Mouse (Mus musculus) thymus, adult 2 months (tissue): ENCODE measurements around the gene Srrm2. TPM values are rescaled to one million over a fixed set of nuclear protein-coding genes. Genes with fewer than 3 reads are reported as not detected.

ENCODE experiments used
- DNase-seq: peaks from one replicate; pipeline ENCODE4 v3.0.0; 2021
- H3K27ac ChIP-seq: fragments of 200-500 bp; 2 replicates; pipeline ENCODE4 v1.5.1; 2012; ENCODE audit warnings: low read length, control low read depth; ENCODE audit not compliant: control insufficient read depth, insufficient read depth
- H3K27me3 ChIP-seq: fragments of 200-500 bp; 2 replicates; pipeline ENCODE4 v1.6.1; 2012; ENCODE audit warnings: mild to moderate bottlenecking, low read length, moderate library complexity, mixed read lengths; ENCODE audit not compliant: control insufficient read depth, insufficient read depth
- H3K36me3 ChIP-seq: fragments of 200-500 bp; 2 replicates; pipeline ENCODE4 v1.6.1; 2012; ENCODE audit warnings: mild to moderate bottlenecking, low read length, moderate library complexity; ENCODE audit not compliant: control insufficient read depth, insufficient read depth
- H3K4me1 ChIP-seq: fragments of 200-500 bp; replicated peaks from 2 replicates; pipeline ENCODE4 v1.6.1; 2012; ENCODE audit warnings: low read length; ENCODE audit not compliant: control insufficient read depth, insufficient read depth
- H3K4me3 ChIP-seq: fragments of 200-500 bp; 2 replicates; pipeline ENCODE4 v1.5.1; 2012; ENCODE audit warnings: mild to moderate bottlenecking, low read length, control low read depth, moderate library complexity; ENCODE audit not compliant: control insufficient read depth, insufficient read depth
- CTCF ChIP-seq: fragments of 200-500 bp; IDR thresholded peaks from 2 replicates; pipeline ENCODE4 v1.5.1; 2012; ENCODE audit warnings: mild to moderate bottlenecking, control low read depth, low read length, moderate library complexity, borderline replicate concordance; ENCODE audit not compliant: control insufficient read depth, poor library complexity, insufficient read depth; ENCODE audit errors: extremely low read depth
- POLR2A ChIP-seq: fragments of 200-500 bp; IDR thresholded peaks from 2 replicates; pipeline ENCODE4 v1.6.1; 2012; ENCODE audit warnings: mild to moderate bottlenecking, low read length, control low read depth, moderate library complexity; ENCODE audit not compliant: control insufficient read depth, poor library complexity, insufficient read depth; ENCODE audit errors: extremely low read depth
- WGBS: fragments of 180-500 bp; shearing (Covaris S2); methylation state at CpG from one replicate; pipeline ENCODE4 v1.1.7; 2018; 5-methylcytosine and 5-hydroxymethylcytosine counted together
- polyA plus RNA-seq: library from polyadenylated mRNA; depleted of rRNA; stranded (reverse); fragments of >200 nt; gene quantifications from 2 replicates; pipeline ENCODE4 v1.2.3, GENCODE M21; 2012

Srrm2 gene
- polyA plus RNA-seq, 1 experiment: 874 TPM

DNA sequence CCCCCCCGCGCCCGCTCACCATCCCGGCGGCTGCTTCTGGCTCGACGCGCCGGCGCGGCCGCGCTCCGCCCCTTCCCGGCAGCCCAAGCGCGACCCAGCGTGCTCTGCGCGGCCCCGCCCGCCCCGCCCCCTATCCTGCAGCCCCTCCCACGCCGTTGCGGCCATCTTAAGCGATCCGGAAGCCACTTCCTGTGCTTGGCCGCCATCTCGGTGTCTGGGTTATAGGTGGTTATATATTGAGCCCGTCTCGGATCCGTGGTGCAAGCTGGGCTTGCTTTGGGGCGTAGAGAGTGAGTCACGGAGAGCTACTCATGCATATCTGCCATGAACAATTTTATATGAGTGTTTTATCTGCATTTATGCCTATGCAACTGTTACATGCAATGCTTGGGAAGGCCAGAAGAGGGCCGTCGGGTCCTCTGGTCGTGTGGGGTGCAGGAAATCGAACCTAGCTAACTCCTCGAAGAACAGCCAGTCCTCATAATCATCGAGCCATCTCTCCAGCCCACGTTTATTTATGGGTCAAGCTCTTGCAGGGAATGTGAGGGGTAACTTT lies 38.8 kb downstream of the Srrm2 start, which contains the start of gene Elob:
TSS of gene Elob (minus strand) at position 73 of the 556 bp plus-strand sequence.
- H3K27me3 ChIP-seq: no peaks in the 10 kb centered on the region
- TF ChIP-seq CTCF: peak; percentile 64; the same call in 1 of the 2 replicates
- 0 out of 2 replicates have a peak, but pooled peaks have one; percentile 11 for TF ChIP-seq POLR2A
- peak within 1 kb of the TSS; percentile 86 for H3K27ac ChIP-seq
- H3K4me3 ChIP-seq: peak within 1 kb of the TSS; percentile 91
- WGBS: 2% methylated on average over 30 of the region's 42 CpGs
- H3K36me3 ChIP-seq: peaks cover 25% of the 10 kb centered on the region
- peaks cover 14% of the 10 kb centered on the region for H3K4me1 ChIP-seq
- peak; percentile 81 for DNase-seq

DNA sequence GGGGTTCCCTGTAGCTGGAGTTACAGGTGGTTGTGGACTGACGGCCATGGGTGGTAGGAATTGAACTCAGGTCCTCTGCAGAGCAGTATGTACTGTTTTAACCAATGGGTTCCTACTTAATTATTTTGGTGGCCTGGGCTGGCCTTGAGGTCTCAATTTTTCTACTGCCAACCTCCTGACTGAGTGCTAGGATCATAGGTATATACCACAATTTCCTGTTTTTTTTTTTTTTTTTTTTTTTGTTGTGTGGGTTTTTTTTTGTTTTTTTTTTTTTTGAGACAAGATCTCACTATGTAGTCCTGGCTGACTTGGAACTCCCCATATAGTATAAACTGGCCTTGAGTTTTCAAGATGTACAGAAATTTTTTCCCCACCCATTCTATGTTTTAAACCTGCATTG lies 40.9 kb downstream of the Srrm2 start:
- DNase-seq: no peak
- Histone ChIP-seq H3K36me3 (peaks cover 5% of the 10 kb centered on the region; the same call in 1 of the 2 replicates), H3K4me1 (peaks cover 14% of the 10 kb centered on the region), H3K4me3 (no peak overlapping the region), H3K27ac (peak overlapping the region; percentile 18), H3K27me3 (no peaks in the 10 kb centered on the region)
- TF ChIP-seq CTCF: no peak
- TF ChIP-seq POLR2A: no peak
- WGBS: 100% methylated on average over 1 of the region's 1 CpGs

DNA sequence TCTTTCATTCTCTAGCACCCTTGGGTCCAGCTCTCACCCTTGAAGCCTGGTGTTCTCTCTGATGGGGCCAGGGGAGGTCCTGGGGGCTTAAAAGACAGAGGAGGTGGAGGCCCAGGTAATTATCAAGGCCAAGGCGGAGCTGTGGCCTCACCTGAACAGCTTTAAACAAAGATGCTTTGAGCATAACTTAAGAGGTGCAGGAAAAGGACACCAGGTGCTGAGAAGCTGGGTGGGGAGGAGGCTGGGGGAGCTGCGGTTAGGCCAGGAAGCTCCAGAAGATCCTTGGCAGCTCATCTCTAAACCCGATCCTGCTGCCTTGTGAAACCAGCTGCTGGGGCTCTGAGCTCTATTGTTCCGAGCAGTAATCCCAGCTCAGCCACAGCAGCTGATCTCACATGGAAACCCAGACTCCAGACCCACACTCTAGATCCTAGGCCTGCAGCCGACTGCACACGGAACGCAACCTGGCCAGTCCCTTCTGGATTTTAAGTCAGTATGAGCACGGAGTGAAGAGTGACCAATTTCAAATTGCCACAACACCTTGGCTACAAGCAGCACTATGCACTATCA lies 45.8 kb downstream of the Srrm2 start, which contains the start of gene Prss33:
TSS of gene Prss33 (minus strand) at position 51 of the 570 bp plus-strand sequence.
- H3K36me3 ChIP-seq: no peaks in the 10 kb centered on the region
- no peak within 1 kb of the TSS for H3K27ac ChIP-seq
- H3K27me3 ChIP-seq: no peaks in the 10 kb centered on the region
- DNase-seq: no peak
- no peak within 1 kb of the TSS for H3K4me3 ChIP-seq
- H3K4me1 ChIP-seq: peaks cover 8% of the 10 kb centered on the region
- WGBS: 87% methylated on average over 8 of the region's 8 CpGs
- no peak for TF ChIP-seq CTCF
- no peak for TF ChIP-seq POLR2A

DNA sequence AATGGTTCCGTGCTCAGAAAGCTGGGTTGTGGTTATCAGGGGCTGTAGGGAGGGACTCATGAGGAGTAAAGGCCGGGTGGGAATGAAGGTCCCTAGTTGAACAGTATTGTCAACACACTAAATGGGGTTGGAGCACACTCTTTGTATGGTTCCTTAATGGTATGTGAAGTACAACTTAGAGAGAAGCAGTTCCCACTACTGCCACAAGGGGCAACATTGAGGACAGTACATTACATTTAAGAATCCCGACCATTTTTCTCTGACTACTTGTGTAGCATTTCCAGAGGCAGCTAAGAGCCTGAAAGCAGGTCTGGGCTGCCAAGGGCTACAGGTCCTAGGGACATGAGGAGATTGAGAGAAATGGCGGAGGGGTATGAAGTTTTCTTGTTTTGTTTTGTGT lies 50.8 kb downstream of the Srrm2 start:
- 35% methylated on average over 4 of the region's 4 CpGs for WGBS
- H3K27ac ChIP-seq: no peak overlapping the region
- TF ChIP-seq POLR2A (no peak), CTCF (no peak)
- H3K4me3 ChIP-seq: no peak overlapping the region
- H3K4me1 ChIP-seq: peaks cover 4% of the 10 kb centered on the region; the same call in 1 of the 2 replicates
- H3K27me3 ChIP-seq: no peaks in the 10 kb centered on the region
- H3K36me3 ChIP-seq: no peaks in the 10 kb centered on the region
- peak; percentile 70 for DNase-seq

DNA sequence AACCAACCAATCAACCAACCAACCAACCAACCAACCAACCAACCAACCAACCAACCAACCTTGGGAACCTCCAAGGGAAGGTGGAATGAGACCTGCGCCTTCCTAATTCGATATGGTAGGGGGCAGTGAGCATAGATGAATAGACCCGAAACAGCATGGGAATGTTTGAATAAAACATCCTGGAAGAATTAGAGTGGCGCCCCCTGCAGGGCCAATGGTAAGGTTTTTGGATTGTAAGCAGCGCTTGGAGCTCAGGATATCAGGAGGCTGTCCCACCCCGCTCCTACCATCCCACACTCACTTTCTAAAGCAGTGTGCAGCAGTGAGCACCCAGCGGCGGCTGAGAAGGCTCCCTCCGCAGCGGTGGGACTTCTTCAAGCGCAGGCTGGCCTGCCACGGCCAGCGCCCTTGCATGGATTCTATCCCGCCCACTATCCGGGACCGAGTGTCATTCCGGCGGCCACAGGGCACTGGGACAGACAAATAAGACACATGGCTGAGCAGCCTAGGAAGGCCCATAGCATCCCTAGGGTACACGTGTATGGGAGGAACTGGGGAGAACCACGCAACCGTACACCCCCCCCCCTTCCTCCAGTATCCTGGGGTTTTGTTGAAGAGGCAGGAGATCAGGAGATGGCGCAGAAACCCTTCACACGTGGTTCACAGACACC lies 52.9 kb downstream of the Srrm2 start:
- no peaks in the 10 kb centered on the region for H3K36me3 ChIP-seq
- no peaks in the 10 kb centered on the region for H3K27me3 ChIP-seq
- H3K4me1 ChIP-seq: peaks cover 4% of the 10 kb centered on the region; the same call in 1 of the 2 replicates
- TF ChIP-seq POLR2A (no peak), CTCF (no peak)
- DNase-seq: no peak
- H3K4me3 ChIP-seq: no peak overlapping the region
- WGBS: 88% methylated on average over 23 of the region's 23 CpGs
- H3K27ac ChIP-seq: no peak overlapping the region

DNA sequence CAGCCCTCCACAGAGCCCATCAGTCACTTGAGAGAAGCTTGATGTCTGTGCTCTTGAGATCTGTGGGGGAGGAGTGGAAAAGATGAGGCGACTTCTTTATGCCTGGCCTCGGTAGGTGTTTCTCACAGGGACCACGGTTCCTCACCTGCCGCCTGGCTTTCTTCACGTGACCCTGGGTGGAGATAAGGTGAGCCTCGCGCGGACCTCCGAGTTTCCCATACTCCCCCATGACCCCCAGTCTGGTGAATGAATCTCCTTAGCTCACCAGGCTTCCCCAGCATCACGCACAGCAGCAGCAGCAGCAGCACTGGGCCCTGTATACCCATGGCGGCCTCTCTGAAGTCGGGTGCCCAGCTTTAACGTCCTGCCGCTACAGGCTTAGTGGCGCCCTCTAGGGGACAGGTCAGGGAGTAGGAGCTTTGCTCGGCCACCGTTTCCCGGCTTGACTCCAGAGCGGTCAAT lies 53.5 kb downstream of the Srrm2 start, which contains the start of the genes Prss32 and Prss41:
TSS of gene Prss32 (plus strand) at position 44 of the 462 bp plus-strand sequence.
TSS of gene Prss41 (minus strand) at position 361 of the 462 bp plus-strand sequence.
- TF ChIP-seq CTCF: peak; percentile 86
- TF ChIP-seq POLR2A: no peak
- 41% methylated on average over 19 of the region's 19 CpGs for whole genome bisulfite sequencing
- H3K4me1 ChIP-seq: peaks cover 4% of the 10 kb centered on the region; the same call in 1 of the 2 replicates
- no peaks in the 10 kb centered on the region for H3K27me3 ChIP-seq
- H3K27ac ChIP-seq: no peak within 1 kb of the TSS
- H3K4me3 ChIP-seq: no peak within 1 kb of the TSS
- H3K36me3 ChIP-seq: no peaks in the 10 kb centered on the region
- peak; percentile 64 for DNase-seq
